Mouse (Mus musculus) yolk sac, embryonic 10.5 days (tissue): ENCODE measurements around the gene Gjc2.

Experiments used
- DNase-seq: peaks from one replicate; pipeline ENCODE4 v3.0.0-alpha.2; 2017; ENCODE audit warnings: low spot score

Gene Gjc2

DNA sequence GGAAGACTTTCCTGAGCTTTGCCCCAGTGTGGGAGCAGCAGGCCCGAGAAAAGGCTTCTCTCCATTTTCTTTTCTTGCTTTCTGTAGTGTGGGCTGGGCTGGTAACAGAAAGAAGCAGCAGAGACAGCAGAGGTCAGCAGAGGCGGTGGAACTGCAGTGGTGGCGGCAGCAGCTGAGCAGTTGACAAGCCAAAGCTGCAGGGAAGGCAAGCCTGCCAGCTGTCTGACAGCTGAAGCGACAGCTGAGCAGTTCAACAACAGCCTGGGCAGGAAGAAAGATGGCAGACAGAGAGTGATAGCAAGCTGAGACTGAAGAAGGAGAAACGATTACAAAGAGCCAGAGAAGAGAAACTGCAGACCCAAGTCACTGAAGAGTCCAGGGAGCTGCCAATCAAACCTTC, 21.6 kb downstream of the Gjc2 start:
- DNase-seq = no peak

DNA sequence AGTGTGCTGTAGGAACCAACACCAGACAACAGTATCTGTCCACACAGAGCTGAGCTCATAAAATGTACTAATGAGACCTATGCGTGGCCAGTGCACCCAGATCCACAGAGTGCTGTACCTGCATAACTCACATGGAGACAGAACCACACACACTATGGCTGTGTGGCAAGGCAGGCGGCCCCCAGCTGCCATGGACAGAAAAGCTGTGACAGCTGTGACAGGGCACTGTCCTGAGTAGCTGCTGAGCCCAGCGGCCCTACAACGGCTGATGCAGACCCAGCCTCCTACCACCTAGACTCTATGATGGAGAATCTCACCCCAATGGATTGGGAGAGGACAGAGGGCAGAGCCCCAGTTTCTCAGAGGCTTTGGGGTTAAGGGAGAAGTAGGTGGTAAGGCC, 23.5 kb downstream of the Gjc2 start:
- no peak for DNase-seq

GRCm38 (mm10) chr11:59159099-59159498, 23.9 kb downstream of the Gjc2 start:
- DNase-seq = no peak

DNA sequence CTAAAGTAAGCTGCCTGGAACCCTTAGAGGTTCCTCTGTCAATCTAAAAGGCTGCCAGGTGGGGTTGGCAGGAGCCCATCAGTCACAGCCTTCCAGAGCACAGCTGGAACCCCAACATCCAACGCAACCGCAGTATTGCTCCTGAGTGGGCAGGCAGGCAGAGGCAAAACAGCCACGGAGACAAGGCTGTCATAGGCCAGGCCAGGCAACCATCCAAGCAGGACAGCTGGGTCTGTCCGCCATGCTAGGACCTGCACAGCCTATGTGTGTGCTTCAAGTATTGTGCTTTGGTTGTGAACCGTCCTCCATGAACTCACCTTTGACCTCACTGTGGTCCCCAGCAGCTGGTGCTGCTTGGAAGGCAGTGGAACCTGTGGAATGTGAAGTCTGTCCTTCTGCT, 27.1 kb downstream of the Gjc2 start:
- no peak for DNase-seq

DNA sequence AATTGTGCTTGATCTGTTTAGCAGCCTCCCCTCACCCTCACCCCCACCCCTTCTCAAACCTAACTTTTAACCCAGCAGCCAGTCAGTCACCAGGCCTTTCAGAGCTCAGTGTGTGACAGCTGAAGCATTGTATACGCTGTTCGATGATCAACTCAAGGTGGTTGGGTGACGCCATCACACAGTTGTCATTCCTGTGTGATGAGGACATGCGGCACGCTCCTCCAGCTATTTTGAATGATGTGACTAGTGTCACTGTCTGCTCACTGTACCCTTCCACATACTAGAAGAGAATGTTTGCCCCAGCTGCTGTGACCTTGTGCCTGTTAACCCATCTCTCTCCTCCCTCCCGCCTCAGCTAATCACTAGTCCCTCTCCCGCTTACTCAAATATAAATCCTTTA, 28.8 kb downstream of the Gjc2 start:
- no peak for DNase-seq

- DNase-seq = no peak
Observed at GRCm38 (mm10) chr11:59151729-59152128, 31.3 kb downstream of the Gjc2 start.

DNA sequence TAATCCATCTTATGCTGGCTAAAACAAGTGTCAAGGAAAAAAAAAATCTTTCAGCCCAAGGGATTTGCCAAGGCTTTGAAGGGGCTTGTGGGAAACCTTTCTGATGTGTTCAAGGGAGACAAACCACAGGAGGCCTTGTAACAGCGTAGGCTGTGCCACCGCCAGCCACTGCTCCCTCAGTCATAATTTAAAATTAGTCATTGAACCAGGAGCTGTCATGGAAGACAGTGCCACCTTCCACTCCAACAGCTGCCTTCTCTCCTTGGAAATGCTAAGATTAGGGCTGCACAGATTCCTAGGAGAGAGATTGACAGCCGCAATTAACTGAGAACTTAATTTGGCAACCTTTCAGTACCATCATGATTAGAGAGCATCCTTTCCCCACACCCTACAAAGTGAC, 33.7 kb downstream of the Gjc2 start:
- no peak for DNase-seq

- DNase-seq = no peak
Observed at GRCm38 (mm10) chr11:59142962-59143361, 40.1 kb downstream of the Gjc2 start.

DNA sequence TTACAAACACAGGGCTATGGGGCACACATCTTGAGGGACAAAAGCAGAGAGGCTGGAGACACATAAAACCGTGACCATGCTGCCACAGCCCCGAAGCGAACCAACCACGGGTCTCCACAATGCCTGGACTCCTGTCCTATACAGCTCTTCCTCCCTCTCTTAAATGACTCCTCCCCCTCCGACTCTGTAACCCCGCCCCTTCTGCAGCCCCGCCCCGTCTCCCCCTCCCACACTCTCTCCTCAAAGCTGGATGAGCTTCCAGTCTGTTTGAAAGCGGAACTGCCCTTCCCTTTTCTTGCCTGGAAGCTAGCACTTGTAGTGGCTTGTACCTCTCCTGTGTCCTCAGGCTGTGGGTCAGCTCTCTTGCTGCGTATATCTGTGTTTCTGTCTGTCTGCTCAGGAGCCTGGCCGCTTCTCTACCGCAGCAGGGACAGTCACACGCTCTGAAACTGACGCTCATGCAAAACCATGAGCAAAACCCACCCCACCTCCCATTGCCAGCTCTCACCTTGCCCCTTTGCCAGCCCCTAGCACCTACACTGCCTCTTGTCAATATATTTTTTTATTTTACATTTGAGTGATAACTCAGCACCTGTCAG, 41.1 kb downstream of the Gjc2 start:
- DNase-seq = peak; percentile 61

DNA sequence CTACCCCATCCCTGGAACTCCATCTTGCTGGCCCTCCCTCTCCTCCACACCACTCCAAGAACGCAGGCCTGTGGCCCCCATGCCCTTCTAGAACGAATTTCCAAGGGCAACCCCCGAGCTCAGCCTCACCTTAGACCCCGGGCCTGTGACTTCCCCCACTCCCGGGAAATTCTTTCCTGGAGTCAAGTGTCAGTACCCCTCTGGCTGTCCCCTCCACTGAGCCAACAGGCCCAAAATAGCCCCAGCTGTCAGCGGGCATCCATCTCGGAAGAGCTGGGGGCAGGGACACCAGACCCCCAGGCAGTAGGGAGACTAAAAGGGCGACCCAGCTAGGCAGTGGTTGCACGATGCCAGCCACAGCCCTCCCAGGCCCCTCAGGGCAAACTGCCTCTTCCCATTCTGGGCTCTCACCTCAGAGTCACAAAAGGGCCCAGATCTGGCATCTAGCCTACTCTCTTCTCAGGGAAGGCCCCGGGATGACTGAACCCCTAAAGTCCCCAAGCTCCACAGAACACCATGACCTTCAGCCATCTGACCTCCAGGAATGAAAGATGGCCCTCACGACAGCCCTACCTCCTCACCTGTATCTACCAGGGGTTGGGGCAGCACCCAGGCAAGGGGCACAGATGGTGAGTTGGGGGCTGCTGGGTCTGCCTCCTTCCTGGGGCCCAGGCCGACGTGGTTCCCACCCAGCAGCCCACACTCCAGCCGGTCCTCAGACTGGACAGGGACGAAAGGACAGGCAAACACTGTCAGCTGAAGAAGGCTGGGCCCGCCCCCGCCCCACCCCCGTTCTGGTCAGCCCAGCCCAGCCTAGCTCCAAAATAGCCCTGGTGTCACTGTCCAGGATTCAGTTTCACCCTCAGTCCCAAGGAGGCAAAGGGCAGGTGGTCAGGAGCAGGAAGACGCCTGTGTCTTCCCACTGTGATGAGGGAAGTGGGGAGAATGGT, 44.2 kb downstream of the Gjc2 start:
- no peak for DNase-seq

DNA sequence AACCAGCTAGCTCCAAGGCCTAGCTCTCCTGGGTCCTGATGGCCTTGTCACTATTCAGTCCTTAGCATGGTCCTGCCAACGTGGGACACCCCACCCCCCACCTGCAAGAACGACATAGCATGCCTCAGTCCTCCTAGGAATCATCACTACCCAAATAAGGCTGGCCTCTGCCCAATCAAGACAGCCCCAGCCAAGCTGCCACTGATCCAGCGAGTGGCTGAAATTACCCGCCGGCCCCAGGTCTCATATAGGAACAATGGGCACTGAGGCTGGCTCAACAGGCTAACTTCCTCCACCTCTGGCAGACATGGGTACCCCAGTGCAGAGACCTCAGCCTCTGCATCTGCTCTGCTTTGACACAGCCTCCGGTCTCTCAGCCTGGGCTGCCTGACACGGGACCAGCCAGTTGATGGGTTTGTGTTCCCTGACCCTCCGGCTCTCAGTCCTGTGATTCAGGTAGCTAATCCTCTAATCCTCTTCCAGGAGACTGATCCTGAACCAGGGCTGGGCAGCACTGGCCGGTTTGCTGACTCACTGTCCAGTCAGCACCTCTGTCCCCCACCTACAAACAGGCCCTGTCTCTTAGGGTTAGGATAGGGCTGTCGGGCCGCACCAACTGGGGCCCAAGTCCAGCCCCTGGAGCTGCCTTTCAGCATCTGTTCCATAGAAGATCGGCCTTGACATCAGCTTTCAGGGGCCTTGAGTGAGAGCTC, 45.9 kb downstream of the Gjc2 start:
- DNase-seq = no peak

- DNase-seq = no peak
Observed at GRCm38 (mm10) chr11:59135904-59136452, 47.0 kb downstream of the Gjc2 start, which contains the start of gene Obscn. Obscn (minus strand) TSS chr11:59136402.

GRCm38 (mm10) chr11:59135051-59135820, 47.8 kb downstream of the Gjc2 start:
- no peak for DNase-seq

DNA sequence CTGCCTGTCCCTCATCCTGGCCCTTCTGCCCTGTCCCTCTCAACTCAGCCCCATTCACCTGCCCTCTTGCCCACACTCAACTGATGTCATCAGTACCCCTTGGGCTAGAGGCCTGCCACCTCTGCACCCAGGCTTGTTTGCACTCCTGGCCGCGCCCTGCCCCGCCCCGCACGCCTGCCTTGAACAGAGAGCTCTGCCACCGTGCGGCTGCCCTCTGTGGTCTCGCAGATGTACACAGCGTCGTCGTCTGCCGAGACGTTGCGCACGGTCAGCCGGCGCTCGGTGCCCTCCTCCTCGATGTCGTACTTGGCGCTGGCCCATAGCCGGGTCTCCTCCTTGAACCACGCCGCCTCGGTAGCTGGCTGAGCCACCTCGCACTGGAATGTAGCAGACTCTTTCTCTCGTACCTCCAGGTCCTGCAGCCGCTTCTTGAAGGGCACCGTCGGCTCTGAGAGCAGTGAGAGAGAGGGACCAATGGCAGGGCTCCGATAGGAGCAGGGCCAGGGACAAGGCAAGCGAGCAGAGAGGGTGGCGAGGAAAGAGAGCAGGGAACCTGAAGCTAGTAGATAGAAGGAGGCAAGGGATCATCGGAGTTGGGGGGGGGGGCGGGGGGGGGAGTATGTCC, 48.5 kb downstream of the Gjc2 start:
- DNase-seq = no peak

DNA sequence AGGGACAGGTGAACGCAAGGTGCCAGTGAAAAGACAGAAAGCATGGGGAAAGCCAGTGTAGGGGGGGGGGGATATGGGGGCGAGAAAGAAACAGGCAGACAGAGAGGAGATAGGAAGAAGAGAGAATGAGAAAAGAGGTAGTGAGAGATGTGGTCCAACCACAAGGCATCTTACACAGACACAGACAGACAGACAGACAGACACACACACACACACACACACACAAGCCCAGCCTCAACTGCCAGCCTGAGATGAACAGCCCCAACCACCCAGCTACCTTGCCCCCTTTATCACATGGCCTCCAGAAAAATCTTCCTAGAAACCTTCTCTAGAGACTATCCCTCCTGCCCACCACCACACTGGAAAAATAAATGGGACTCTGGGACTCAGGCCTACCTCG, 50.9 kb downstream of the Gjc2 start:
- no peak for DNase-seq

DNA sequence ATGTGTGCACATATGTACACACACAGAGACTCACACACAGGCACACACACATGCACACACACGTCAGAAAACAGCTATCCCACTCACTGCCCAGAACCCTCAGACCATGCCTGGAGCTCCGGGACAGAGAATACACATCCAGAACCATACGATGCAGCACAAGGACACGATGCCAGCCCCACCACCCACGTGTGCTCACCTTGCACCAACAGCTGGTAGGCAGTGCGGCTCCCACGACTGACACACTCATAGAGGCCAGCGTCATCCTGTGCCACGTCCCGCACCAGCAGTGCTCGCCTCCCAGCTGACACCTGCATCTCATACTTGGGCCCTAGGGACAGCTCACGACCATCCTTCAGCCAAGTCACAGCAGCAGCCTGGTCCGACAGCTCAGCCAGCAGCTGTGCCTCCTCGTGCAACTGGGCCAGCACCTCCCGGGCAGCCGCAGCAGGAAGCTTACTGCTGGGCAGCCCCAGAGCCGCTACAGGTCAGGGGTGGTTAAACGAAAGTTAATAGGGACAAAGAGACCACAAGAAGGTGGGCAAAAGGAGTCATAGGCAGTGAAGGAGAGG, 51.6 kb downstream of the Gjc2 start:
- no peak for DNase-seq

- DNase-seq = no peak
Observed at GRCm38 (mm10) chr11:59130782-59131181, 52.2 kb downstream of the Gjc2 start.
